Mouse (Mus musculus): ENCODE measurements at regions not wholly inside any gene's neighbourhood (a gene's known extent, or its start where the extent isn't known, plus 50 kb on each side); places are given as distances from the start of the nearest gene placed in this dataset.

GRCm38 (mm10) chr5:15773839-15774238 lies 59.8 kb upstream of the Speer4c start:
- CTCF ChIA-PET, result no interaction called here
- in situ Hi-C loops (cut with MboI; ENCODE audit: low pct_unique_long_range_greater_than_20kb), result no loop called here
- DNase-seq (ENCODE audit: low read depth, low spot score), result no peak
- POLR2A ChIA-PET, result interaction anchor here (0.7 kb wide), 1 partner anchor 475 kb away, joined by 9 read pairs; no protein-coding TSS in a partner anchor
- peaks cover 22% of the 10 kb centered on the region for H3K27me3 ChIP-seq
- ATAC-seq, result no peak
- no peak for TF ChIP-seq CTCF (IDR thresholded peaks at IDR 0.05)

- CTCF ChIA-PET, result no interaction called here
- in situ Hi-C loops (cut with MboI; ENCODE audit: low pct_unique_long_range_greater_than_20kb), result no loop called here
- H3K27me3 ChIP-seq, result peaks cover 24% of the 10 kb centered on the region
- no peak for DNase-seq (ENCODE audit: low read depth, low spot score)
- no peak for TF ChIP-seq CTCF (IDR thresholded peaks at IDR 0.05)
- no peak for ATAC-seq
- POLR2A ChIA-PET, result no interaction called here
Measured at GRCm38 (mm10) chr5:15774567-15774966, 60.5 kb upstream of the Speer4c start.

- CTCF ChIA-PET, result interaction anchor here (1.2 kb wide), 1 partner anchor 14 kb away, joined by 3 read pairs; no protein-coding TSS in a partner anchor
- in situ Hi-C loops (cut with MboI; ENCODE audit: low pct_unique_long_range_greater_than_20kb), result no loop called here
- no peak for TF ChIP-seq CTCF (IDR thresholded peaks at IDR 0.05)
- POLR2A ChIA-PET, result no interaction called here
- peaks cover 19% of the 10 kb centered on the region for H3K27me3 ChIP-seq
- DNase-seq (ENCODE audit: low read depth, low spot score), result no peak
- no peak for ATAC-seq
Measured at GRCm38 (mm10) chr5:15776106-15776505, 62.0 kb upstream of the Speer4c start.

GRCm38 (mm10) chr5:15803583-15803982 lies 89.5 kb upstream of the Speer4c start:
- DNase-seq (ENCODE audit: low read depth, low spot score) (no peak), ATAC-seq (no peak)
- no peak for TF ChIP-seq CTCF (IDR thresholded peaks at IDR 0.05)
- ChIA-PET CTCF (no interaction called here), POLR2A (no interaction called here)
- in situ Hi-C loops (cut with MboI; ENCODE audit: low pct_unique_long_range_greater_than_20kb), result no loop called here
- no peaks in the 10 kb centered on the region for H3K27me3 ChIP-seq

GRCm38 (mm10) chr5:15816864-15817263 lies 102.8 kb upstream of the Speer4c start:
- ChIA-PET POLR2A (no interaction called here), CTCF (interaction anchor here (1.2 kb wide), 1 partner anchor 21 kb away, joined by 4 read pairs; no protein-coding TSS in a partner anchor)
- peaks cover 4% of the 10 kb centered on the region for H3K27me3 ChIP-seq
- no peak for TF ChIP-seq CTCF (IDR thresholded peaks at IDR 0.05)
- no peak for DNase-seq (ENCODE audit: low read depth, low spot score)
- ATAC-seq, result no peak
- in situ Hi-C loops (cut with MboI; ENCODE audit: low pct_unique_long_range_greater_than_20kb), result no loop called here

- DNase-seq (ENCODE audit: low read depth, low spot score) (no peak), ATAC-seq (no peak)
- ChIA-PET CTCF (interaction anchor here (0.7 to 1.2 kb wide), 2 partner anchors 11 to 21 kb away, joined by 3 to 4 read pairs; no protein-coding TSS in a partner anchor), POLR2A (no interaction called here)
- in situ Hi-C loops (cut with MboI; ENCODE audit: low pct_unique_long_range_greater_than_20kb), result no loop called here
- no peak for TF ChIP-seq CTCF (IDR thresholded peaks at IDR 0.05)
- peaks cover 4% of the 10 kb centered on the region for H3K27me3 ChIP-seq
Measured at GRCm38 (mm10) chr5:15817366-15817765, 103.3 kb upstream of the Speer4c start.

GRCm38 (mm10) chr5:15822989-15823388 lies 108.9 kb upstream of the Speer4c start:
- no peak for ATAC-seq
- in situ Hi-C loops (cut with MboI; ENCODE audit: low pct_unique_long_range_greater_than_20kb), result no loop called here
- peaks cover 13% of the 10 kb centered on the region for H3K27me3 ChIP-seq
- no peak for TF ChIP-seq CTCF (IDR thresholded peaks at IDR 0.05)
- POLR2A ChIA-PET, result no interaction called here
- CTCF ChIA-PET, result no interaction called here
- no peak for DNase-seq (ENCODE audit: low read depth, low spot score)

- in situ Hi-C loops (cut with MboI; ENCODE audit: low pct_unique_long_range_greater_than_20kb), result loop anchor here (10.0 to 25.0 kb wide), 2 partner anchors 473 to 1056 kb away; no protein-coding TSS in a partner anchor
- POLR2A ChIA-PET, result no interaction called here
- DNase-seq (ENCODE audit: low read depth, low spot score), result no peak
- ATAC-seq, result peak; percentile 99
- TF ChIP-seq CTCF (IDR thresholded peaks at IDR 0.05), result no peak
- CTCF ChIA-PET, result no interaction called here
- no peaks in the 10 kb centered on the region for H3K27me3 ChIP-seq
Measured at GRCm38 (mm10) chr5:15831527-15831926, 103.0 kb upstream of the Cacna2d1 start.

GRCm38 (mm10) chr5:15832338-15832737 lies 102.2 kb upstream of the Cacna2d1 start:
- H3K27me3 ChIP-seq, result no peaks in the 10 kb centered on the region
- TF ChIP-seq CTCF (IDR thresholded peaks at IDR 0.05), result no peak
- POLR2A ChIA-PET, result no interaction called here
- DNase-seq (ENCODE audit: low read depth, low spot score) (no peak), ATAC-seq (no peak)
- CTCF ChIA-PET, result no interaction called here
- in situ Hi-C loops (cut with MboI; ENCODE audit: low pct_unique_long_range_greater_than_20kb), result loop anchor here (10.0 to 25.0 kb wide), 2 partner anchors 472 to 1055 kb away; no protein-coding TSS in a partner anchor

GRCm38 (mm10) chr5:15838108-15838972 lies 96.2 kb upstream of the Cacna2d1 start:
- DNase-seq (ENCODE audit: low read depth, low spot score) (peak; percentile 19), ATAC-seq (peak; percentile 90)
- CTCF ChIA-PET, result interaction anchor here (0.9 to 2.6 kb wide), 11 partner anchors 11 to 477 kb away, joined by 3 to 11 read pairs (median 4); no protein-coding TSS in a partner anchor
- TF ChIP-seq CTCF (IDR thresholded peaks at IDR 0.05), result peak; percentile 76
- no peaks in the 10 kb centered on the region for H3K27me3 ChIP-seq
- in situ Hi-C loops (cut with MboI; ENCODE audit: low pct_unique_long_range_greater_than_20kb), result loop anchor here (10.0 to 25.0 kb wide), 2 partner anchors 466 to 1049 kb away; no protein-coding TSS in a partner anchor
- POLR2A ChIA-PET, result no interaction called here

GRCm38 (mm10) chr5:15846790-15847189 lies 87.7 kb upstream of the Cacna2d1 start:
- ATAC-seq (no peak), DNase-seq (ENCODE audit: low read depth, low spot score) (no peak)
- CTCF ChIA-PET, result no interaction called here
- POLR2A ChIA-PET, result no interaction called here
- in situ Hi-C loops (cut with MboI; ENCODE audit: low pct_unique_long_range_greater_than_20kb), result loop anchor here (10.0 to 25.0 kb wide), 2 partner anchors 348 to 1041 kb away; no protein-coding TSS in a partner anchor
- no peak for TF ChIP-seq CTCF (IDR thresholded peaks at IDR 0.05)
- peaks cover 17% of the 10 kb centered on the region for H3K27me3 ChIP-seq
